Mouse (Mus musculus) retina, postnatal 7 days (tissue): ENCODE results near the gene Lnx2.

Source experiments
- DNase-seq: peaks from one replicate; pipeline ENCODE4 v3.0.0-alpha.2; 2012; ENCODE audit warnings: low read depth, low spot score

Lnx2 gene

DNA sequence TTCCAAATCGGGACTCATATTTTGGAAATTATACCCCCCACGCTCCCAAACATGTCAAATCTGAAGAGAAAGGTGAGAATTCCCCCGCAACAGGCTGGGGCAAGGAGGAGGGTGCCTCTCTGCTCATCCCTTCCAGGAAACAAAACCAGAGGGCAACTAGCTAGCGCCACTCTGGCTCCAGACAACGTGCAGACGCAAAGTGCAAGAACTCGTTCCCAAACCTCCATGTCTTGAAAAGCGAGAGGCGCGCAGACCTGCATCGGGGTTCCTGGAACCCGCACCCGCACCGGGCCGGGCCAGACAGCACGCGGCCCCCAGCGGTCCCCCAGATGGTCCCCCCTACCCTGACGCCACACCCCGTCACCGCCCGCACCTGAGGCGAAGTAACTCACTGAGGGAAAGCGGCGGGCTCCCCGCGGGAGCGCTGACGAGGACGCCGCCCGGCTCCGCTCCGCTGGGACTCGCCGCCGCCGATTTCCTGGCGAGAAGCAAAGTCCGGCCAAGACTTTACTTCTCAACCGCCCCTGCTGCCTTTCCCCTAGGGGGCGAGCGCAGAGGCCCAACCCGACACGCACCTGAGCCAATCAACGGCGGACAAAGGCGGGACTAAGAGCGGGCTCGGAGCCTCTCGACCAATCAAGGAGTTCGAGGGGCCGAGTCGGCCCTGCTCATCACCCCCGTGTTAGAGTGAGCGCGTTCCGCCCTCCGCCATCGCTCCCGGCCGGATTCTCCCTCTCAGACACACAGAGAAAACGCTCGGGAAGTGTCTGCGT is at the start of gene Lnx2:
Gene Lnx2, minus strand, starts transcription at position 561 of the 773 bp plus-strand sequence.
- peak; percentile 98 for DNase-seq

DNA sequence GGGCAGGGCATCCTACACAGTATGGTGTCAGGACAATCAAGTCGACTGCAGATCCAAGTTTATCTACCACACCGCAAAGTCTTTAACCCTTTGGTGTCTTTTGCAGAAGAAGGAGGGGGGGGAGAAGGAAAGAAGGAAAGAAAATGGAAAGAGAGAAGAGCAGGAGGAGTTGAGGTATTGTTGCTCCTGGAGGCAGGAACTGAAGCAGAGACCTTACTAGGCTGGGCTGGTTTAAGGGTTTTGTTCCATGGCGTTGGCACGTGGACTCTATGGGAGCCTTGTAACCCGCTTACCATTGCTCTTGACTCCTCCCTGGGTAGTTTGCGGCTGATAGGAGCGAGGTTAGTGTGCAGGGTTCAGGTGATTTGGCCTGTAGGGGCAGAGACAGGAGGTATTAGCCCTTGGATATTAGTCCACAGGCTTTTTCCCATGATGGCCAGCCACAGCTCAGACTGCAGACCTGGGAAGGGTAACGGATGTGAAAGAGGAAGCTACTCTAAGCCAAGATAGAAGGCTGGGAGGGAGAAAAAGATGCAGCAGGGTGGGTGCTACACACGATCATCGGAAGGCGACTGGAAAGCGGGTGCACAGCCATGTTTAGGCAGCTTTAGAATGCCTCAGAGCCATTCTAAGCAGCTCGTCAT is 49.3 kb upstream of the Lnx2 start:
- DNase-seq, result no peak

DNA sequence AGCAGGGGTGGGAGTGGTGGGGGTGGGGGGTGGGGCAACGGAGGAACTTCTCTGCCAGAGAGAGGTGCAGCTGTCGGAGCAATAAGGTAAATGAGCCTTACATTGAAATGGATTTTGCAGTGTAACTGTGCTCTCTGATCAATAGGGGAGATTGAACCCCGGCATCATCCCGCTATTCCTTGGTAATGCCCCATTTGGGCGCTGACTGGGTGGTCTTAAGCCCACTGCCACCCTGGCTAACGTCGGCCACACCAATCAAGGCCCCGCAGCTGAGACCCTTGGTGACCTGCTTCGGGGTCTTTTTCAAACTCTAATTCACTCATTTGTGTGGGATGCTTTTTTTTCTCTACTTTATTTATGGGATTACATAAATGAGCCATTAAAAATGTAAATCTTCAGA is 48.4 kb upstream of the Lnx2 start:
- DNase-seq, result no peak

DNA sequence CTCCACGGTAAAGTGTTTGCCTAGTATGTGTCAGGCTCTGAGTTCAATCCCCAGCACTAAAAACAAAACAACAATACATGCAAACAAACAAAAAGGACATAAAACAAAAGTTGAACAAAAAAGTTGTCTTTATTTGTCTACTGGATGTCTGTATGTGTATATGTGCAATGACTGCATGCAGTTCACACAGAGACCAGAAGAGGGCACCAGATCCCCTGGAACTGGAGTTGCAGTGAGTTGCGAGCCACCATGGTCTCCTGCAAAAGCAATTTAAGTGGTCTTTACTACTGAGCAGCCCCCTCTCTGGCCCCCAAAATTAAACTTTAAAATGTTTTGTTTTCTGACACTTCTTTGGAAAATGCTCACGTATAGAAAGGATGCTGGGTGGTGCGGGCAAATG is 44.8 kb upstream of the Lnx2 start:
- DNase-seq, result no peak

DNA sequence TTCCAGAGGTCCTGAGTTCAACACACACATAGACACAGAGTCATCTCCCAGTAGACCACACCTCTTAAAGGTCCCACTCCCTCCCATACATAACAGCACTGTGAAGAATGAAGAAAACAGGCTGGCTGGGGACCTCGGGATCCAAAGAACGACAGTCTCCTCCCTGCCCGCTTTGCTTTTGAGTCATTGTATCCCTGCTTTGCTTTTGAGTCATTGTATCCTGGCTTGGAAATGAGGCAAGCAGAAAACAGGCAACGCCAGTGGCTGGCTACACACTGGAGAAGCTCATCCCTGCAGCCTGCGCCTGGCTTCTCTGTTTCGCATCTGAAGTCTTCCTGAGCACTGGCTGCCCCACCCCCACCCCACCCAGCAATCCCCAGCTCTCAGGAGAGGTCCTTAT is 40.6 kb upstream of the Lnx2 start:
- no peak for DNase-seq

DNA sequence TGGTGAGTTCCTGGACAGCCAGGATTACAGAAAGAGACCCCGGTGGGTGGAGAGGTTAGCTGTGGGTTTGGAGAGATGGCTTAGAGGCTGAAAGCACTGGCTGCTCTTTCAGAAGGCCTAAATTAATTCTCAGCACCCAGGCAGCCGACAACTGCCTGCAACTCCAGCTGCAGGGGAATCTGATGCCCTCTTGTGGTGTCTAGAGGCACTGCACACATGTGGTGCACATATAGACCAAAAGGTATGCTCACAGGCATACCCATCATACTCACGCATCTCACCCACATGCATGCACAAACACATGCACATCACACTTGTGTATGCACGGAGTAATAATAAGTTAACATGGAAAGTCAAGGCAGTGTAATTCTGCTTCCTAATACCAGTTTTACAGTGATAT is 39.2 kb upstream of the Lnx2 start:
- DNase-seq, result no peak

DNA sequence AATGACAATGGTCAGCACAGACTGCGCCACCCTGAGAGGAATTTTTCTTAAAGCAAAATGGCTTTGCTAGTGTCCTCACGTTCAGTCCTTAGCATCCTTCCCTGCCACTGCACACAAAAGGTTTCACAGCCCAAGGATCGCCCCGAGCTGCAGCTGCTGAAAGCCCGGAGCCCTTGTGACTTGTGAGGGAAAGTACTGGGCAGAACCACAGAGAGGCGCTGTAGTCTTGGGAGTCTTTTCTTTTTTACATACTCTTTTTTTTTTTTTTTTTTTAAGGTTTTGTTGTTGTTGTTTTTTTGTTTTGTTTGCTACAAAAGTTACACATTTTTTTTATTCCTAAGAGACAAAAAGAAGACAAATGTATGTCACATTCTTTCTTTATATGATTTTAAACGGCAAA is 38.4 kb upstream of the Lnx2 start:
- DNase-seq, result no peak

DNA sequence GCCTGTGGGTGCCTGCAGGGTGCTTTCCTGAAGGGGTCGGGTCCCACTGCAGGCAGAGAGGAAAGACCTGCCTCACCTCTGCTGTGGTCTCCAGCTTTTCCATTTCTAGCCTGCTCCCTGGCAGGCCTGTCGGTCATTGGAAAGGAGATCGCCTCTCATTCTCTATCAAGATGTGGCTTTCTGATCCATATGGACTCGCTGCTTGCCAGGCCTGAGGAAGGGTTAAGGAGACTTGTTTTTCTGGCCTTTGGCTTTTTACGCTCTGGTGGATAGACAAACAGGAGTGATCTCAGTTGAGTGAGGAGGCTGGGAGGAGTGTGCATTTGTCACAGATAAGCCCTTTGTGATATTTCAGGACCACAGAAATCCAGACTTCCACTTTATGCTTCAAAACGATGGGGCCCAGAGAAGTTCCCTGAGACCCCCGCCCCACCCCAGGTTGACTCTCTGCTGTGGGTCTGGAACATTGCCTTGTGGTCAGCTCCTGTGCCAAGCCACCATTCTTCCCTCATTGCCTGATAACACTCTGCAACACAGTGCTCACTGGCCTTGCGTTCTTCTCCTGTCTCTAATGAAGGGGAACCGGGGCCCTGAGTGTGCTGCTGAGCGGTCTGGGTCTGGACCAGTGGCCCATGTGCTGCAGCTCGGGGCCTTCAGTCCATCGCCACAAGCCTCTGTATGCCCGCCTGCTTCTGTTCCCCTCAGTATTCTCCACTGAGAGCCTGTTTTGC is 32.6 kb upstream of the Lnx2 start:
- DNase-seq, result no peak

DNA sequence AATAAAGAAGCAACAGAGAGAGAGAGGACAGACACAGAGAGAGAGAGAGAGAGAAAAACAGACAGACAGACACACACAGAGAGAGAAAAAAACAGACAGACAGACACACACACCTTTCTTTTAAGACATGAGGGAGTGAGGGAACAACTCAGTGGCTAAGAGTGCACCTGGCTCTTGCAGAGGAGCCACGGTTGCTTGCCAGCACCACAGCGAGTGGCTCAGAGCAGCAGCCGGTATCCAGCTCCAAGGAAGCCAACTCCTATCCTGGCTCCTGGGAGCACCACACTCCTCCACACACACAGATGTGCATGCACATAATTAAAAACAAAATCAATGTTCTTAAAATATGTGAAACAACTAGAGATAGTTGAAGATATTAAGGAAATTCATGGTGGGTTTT is 30.9 kb upstream of the Lnx2 start:
- no peak for DNase-seq

DNA sequence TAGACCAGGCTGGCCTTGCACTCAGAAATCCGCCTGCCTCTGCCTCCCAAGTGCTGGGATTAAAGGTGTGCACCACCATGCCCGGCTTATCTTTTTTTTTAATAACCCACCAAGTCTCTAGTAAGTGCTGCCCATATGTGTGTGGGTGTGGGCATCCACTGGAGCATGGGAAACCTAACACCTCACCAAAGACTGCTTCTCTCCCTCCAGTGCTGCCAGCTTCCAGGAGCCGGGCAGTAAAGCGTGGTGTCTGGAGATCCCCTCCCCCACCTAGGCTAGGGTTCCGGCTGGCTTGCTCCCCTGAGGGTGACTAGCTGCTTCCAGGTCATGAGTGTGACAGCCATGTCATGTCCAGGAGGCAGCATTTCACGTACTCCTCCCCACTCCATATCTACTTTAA is 25.9 kb upstream of the Lnx2 start:
- DNase-seq, result no peak

DNA sequence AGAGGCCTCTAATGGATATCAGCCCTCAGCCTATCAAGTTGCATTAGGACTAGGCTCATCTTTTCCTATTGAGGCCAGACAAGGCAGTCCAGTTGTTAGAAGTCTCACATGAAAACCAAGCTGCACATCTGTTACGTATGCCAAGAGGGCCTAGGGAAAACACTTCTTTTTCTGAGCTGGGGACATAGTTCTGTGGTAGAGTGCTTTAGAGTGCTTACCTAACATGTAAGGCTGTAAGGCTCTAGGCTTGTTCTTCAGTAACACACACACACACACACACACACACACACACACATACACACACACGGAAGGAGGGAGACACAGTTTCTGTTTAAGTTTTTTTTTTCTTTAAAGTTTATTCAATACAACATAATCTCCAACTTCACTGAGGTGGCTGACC is 23.8 kb upstream of the Lnx2 start:
- DNase-seq, result no peak

DNA sequence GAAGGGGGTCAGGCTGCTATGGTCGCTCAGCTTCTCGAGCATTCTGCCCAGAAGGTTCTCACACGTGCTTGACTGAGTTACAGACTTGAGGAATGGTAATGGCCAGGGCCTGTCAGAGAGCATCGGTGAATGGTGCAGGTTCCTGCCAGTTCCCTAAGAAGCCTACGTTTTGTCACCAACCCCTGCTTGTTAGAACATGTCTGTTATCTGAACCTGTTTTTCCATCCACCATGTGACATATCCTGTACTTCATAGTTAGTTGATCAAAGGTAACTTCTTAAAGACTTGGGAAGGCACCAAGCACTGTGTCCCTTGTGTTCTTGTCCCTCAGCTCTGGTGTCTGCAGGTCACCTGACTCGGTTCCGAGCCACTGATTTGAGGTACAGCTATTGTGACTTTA is 22.3 kb upstream of the Lnx2 start:
- no peak for DNase-seq

DNA sequence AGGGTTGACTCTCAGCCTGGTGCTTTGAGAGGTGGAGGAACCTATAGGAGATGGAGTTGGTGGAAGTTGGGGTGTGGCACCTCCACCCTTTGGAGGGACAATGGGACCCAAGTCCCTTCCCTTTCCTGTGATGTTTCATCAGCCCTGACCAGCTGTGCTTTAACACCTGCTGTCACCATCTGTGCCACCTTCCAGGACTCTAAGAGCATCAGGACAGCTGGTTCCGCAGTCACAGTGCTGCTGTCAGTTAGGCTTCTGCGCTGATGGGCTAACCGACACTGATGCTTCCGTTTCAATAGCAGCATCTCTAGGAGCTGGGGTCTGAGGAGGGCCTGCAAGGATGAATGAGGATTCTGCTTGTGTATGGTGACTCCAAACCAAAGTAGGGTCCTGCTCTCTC is 20.2 kb upstream of the Lnx2 start:
- no peak for DNase-seq

DNA sequence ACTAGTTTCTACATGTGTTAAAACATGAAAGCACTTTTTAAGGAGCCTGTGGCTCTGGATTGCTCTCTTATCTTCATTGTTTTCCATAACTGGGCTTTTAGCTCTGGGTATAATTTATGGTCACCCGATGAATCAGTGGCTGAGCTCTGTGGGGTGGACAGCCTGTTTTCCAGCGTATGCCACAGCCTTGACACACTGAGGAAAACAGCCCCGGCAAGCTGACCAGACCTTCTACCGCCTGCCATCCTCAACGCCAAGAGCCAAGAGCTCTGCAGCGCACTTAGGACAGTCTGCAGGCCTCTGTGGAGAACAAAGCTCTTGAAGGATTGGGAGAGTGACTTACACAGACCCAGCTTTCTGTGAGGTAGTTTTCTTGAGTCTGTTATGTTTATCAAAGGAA is 17.9 kb upstream of the Lnx2 start:
- no peak for DNase-seq

DNA sequence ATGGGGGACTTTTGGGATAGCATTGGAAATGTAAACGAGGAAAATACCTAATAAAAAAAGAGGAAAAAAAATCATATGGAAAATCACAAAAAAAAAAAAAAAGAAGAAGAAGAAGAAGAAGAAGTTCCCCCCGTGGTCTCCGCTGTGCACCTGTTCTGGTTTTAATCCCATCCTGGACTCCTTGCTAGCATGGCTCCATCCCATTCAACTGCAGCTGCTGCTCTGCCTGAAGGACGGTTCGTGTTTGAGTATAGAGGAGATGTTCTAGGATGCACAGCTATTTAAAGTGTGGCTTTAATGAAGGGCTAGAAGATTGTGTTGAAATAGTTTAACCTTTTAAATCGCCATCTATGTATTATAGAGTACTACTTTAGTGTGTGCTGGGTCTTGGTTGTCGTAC is 16.1 kb upstream of the Lnx2 start:
- DNase-seq, result no peak

DNA sequence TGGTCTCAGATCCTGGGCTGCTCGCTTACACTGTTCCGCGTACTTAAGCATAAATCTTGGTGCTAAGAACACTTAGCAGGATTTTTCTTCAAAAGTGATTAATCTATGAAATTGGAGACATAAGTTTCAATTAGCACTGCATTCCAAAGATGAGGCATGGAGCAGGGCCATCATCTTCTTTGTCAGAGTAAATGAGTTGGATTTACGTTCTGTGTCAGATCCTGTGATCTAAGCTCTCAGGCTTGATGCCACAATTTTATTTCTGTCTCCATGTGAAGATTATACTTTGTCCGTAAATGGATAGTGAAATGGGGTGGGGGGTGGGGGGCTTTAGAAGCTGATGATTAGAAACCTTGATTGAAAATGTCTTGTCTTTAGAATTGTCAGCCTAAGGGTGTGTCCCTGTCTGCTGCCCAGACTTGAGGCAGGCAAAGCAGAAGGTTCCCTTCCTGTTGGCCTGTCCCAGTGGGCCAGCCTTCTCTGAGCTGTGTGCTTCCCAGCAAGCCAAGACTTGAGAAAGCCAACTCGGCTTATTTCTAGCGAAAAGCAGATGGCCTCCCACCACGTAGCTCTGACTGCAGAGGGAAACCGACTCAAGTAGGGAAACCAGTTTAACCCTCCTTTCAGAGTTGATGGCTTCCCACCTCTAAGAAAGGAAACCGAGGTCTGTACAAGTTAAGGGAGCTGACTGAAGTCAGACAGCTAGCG is 14.0 kb upstream of the Lnx2 start:
- no peak for DNase-seq

DNA sequence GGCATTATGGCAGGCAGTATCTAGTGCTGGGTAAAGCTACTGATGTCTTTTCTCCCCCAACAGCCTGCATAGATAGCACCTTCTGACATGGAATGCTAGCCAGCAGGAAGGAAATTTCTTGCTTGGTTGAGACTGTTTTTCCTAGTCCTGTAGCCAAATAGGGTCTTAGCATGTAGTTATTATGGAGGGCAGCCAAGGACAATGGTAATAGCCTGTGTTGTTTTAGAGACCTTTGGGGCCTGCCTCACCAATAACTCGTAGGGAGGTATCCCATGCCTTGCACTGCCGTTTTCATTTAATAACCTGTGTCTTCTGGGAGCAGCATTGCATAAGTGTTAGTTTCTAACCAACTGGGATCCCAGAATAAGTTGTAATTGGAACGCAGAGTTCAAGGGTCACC is 13.4 kb upstream of the Lnx2 start:
- DNase-seq, result no peak

DNA sequence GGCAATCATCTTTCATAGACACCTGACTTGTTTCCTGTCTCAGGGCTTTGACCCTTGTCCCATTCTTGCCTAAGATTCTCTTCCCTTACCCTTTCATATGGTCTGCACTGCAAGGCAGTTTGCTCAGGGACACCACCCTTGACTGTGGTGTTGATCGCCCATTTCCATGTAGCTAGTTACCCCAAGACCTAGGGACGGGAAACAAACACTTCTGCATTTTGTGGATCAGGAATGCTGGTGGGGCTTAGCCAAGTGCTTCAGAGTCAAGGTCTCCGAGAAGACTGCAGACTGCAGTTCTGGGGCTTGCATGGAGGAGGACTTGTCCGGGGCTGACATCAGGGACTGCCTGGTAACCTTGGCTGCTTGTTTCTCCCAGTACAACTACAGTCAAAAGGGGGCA is 10.4 kb upstream of the Lnx2 start:
- no peak for DNase-seq

DNA sequence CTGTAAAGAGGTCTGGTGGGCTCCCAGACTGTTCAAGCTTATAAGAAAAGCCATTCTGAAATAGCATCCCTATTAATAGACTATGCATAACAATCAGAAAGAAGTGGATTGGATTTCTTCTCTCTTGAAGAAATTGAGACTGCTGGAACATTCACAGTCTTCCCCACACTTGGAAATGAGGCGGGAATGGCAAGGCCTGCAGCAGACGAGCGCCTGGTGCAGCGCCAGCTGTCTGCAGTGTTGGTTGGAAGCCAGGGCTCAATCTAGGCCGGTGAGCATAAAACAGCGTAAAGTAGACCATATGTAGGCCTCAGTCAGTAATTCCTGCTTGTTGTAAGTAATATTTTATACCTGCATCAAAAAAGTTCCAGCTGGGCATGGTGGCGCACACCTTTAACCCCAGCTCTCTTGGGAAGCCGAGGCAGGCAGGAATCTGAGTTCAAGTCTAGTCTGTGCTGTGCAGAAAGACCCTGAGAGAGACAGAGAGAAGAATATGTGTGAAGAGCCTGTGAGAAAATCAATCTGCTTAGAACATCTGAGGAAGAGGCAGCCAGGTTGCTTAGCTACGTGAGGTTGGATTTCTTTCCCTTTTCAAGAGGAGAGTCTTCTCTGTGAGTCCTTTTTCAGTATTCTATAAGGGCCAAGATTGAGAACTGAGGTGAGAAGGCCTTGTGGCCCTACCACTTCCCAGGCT is 9.0 kb upstream of the Lnx2 start:
- DNase-seq, result no peak

DNA sequence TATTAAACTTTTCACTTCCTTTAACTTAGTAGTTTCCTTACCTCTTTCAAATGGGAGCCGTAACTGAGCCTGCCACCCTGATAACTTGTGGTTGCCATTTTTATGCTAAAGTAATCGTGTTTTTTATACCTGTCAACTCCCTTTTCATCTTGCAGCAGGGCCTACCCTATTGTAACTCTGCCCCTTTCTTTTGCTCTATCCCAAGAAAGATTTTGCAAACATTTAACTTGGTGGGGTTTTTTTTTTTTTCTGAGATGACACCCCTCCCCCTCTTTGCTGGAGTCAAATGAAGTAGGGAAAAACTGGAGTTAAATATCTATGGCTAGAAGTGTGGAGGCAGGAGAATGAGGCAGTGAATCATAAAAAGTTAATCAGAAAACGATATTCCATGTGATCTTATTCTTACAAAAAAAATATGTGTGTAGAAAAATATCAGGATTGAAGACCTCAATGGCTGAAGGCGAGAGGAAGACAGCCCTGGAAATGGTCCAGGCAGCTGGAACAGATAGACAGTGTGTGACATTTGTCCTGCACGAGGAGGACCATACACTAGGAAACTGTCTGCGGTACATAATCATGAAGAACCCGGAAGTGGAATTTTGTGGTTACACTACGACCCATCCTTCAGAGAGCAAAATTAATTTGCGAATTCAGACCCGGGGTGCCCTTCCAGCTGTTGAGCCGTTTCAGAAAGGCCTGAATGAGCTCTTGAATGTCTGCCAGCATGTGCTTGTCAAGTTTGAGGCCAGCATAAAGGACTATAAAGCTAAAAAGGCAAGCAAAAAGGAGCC is 1.9 kb upstream of the Lnx2 start:
- DNase-seq, result no peak
